Mouse (Mus musculus) embryonic facial prominence, embryonic 13.5 days (tissue): Measurements from ENCODE around the gene Spred1. TPM values are rescaled to one million over a fixed set of nuclear protein-coding genes. Genes with fewer than 3 reads are reported as not detected.
A peak's percentile ranks its signal among the peaks of the same experiment; 100 is the strongest.

Source experiments
- ATAC-seq: fragments of 200-750 bp; cut with Nextera tagmentation; 2 replicates; pipeline ENCODE4 v1.8.0; 2017; ENCODE audit warnings: low read depth; ENCODE audit not compliant: insufficient number of reproducible peaks, insufficient read depth, low FRiP score, low TSS enrichment
- H3K27ac ChIP-seq: fragments of 300-500 bp; sonication (generic); 2 replicates; pipeline ENCODE4 v1.5.1; 2015; ENCODE audit warnings: moderate library complexity, mild to moderate bottlenecking, inconsistent platforms
- H3K27me3 ChIP-seq: fragments of 300-500 bp; sonication (generic); 2 replicates; pipeline ENCODE4 v1.6.1; 2015; ENCODE audit warnings: mild to moderate bottlenecking, inconsistent platforms
- H3K36me3 ChIP-seq: fragments of 300-500 bp; sonication (generic); 2 replicates; pipeline ENCODE4 v1.6.1; 2015; ENCODE audit warnings: mild to moderate bottlenecking, inconsistent platforms
- H3K4me1 ChIP-seq: fragments of 300-500 bp; sonication (generic); 2 replicates; pipeline ENCODE4 v1.6.1; 2015; ENCODE audit warnings: inconsistent platforms
- H3K4me2 ChIP-seq: fragments of 300-500 bp; sonication (generic); 2 replicates; pipeline ENCODE4 v1.6.1; 2015; ENCODE audit warnings: moderate library complexity, mild to moderate bottlenecking, inconsistent platforms
- H3K4me3 ChIP-seq: fragments of 300-500 bp; sonication (generic); 2 replicates; pipeline ENCODE4 v1.5.1; 2015; ENCODE audit warnings: mild to moderate bottlenecking, inconsistent platforms
- H3K9ac ChIP-seq: fragments of 300-500 bp; sonication (generic); 2 replicates; pipeline ENCODE4 v1.6.1; 2015; ENCODE audit warnings: mild to moderate bottlenecking, inconsistent platforms
- H3K9me3 ChIP-seq: fragments of 300-500 bp; sonication (generic); 2 replicates; pipeline ENCODE4 v1.6.1; 2016; ENCODE audit warnings: inconsistent platforms
- WGBS: fragments of 180-500 bp; shearing (Covaris S2); methylation state at CpG from one replicate; pipeline ENCODE4 v1.1.7; 2015; ENCODE audit warnings: mixed read lengths; 5-methylcytosine and 5-hydroxymethylcytosine counted together
- polyA plus RNA-seq: library from polyadenylated mRNA; unstranded; fragments of >200 nt; fragmentation: Nextera tagmentation; extraction: Ambion mirVana; gene quantifications from 2 replicates; pipeline ENCODE4 v1.2.1, GENCODE M21; 2015

Spred1 gene
- polyA plus RNA-seq, 1 experiment from 2014 or later = 13.6 TPM

DNA sequence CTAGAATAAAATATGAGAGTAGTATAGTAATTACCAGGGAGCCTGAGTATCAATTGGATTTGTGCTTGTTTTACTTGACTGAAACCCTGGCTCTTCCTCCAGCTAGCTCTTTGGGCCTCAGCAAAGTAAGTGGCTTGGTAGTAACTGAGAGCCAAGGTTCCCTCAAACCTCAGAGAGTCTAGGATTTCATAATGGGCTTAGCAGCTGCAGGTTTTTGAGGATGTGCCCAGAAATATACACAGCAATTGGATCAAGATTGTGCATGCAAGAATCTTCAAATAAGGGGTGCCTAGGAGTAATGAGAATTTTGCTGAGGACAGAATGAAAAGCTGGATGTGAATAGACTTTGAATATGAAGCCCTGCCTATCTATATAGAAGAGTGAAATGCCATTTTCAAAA is 69.7 kb downstream of the Spred1 start:
- H3K4me2 ChIP-seq = no peak overlapping the region
- no peaks in the 10 kb centered on the region for H3K27me3 ChIP-seq
- H3K36me3 ChIP-seq = peaks cover 15% of the 10 kb centered on the region
- H3K4me3 ChIP-seq = no peak overlapping the region
- no peak overlapping the region for H3K9ac ChIP-seq
- H3K4me1 ChIP-seq = peaks cover 6% of the 10 kb centered on the region; the same call in 1 of the 2 replicates
- H3K27ac ChIP-seq = 0 out of 2 replicates have a peak overlapping the region, but pooled peaks have one; percentile 9
- ATAC-seq = no peak
- H3K9me3 ChIP-seq = no peaks in the 10 kb centered on the region

- Histone ChIP-seq H3K9ac (no peak overlapping the region), H3K4me2 (no peak overlapping the region), H3K9me3 (no peaks in the 10 kb centered on the region), H3K27ac (no peak overlapping the region), H3K4me1 (peaks cover 6% of the 10 kb centered on the region; the same call in 1 of the 2 replicates), H3K27me3 (no peaks in the 10 kb centered on the region), H3K4me3 (no peak overlapping the region), H3K36me3 (no peaks in the 10 kb centered on the region)
- no peak for ATAC-seq
Measured at GRCm38 (mm10) chr2:117194309-117194708, 73.1 kb downstream of the Spred1 start.

GRCm38 (mm10) chr2:117195151-117195550 is 74.0 kb downstream of the Spred1 start:
- Histone ChIP-seq H3K9ac (no peak overlapping the region), H3K36me3 (no peaks in the 10 kb centered on the region), H3K4me3 (no peak overlapping the region), H3K4me2 (no peak overlapping the region), H3K27ac (no peak overlapping the region), H3K4me1 (peaks cover 13% of the 10 kb centered on the region), H3K27me3 (no peaks in the 10 kb centered on the region), H3K9me3 (no peaks in the 10 kb centered on the region)
- no peak for ATAC-seq
- 48% methylated on average over 2 of the region's 2 CpGs for WGBS

GRCm38 (mm10) chr2:117195578-117195977 is 74.4 kb downstream of the Spred1 start:
- no peak overlapping the region for H3K4me2 ChIP-seq
- no peak overlapping the region for H3K9ac ChIP-seq
- H3K27me3 ChIP-seq = no peaks in the 10 kb centered on the region
- H3K4me3 ChIP-seq = no peak overlapping the region
- 58% methylated on average over 7 of the region's 7 CpGs for WGBS
- peaks cover 12% of the 10 kb centered on the region for H3K4me1 ChIP-seq
- H3K9me3 ChIP-seq = no peaks in the 10 kb centered on the region
- H3K27ac ChIP-seq = no peak overlapping the region
- no peak for ATAC-seq
- H3K36me3 ChIP-seq = no peaks in the 10 kb centered on the region

DNA sequence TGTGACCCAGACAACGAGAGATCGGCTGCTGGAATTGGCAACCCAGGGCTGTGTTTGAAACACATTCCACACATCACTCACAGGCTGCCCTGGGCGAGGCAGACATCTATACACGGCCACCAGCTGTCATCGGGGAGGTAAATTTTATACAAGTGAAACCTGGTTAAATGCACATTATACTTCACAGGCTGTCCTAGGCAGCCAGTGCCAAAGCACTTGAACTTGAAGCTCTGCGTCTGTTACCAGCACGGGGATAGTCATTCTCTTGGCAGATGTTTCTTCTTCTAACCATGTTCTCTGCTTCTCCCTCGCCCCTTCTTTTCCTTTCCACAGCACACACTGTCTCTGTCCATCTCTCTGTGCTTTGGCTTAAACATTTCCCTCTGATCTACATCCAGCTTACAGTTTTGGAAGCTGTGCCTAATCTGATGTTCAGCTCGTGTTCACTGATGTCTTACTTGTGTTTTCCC is 79.7 kb downstream of the Spred1 start:
- Histone ChIP-seq H3K36me3 (no peaks in the 10 kb centered on the region), H3K4me1 (peaks cover 14% of the 10 kb centered on the region), H3K4me2 (no peak overlapping the region), H3K27ac (no peak overlapping the region), H3K4me3 (no peak overlapping the region), H3K27me3 (no peaks in the 10 kb centered on the region), H3K9me3 (no peaks in the 10 kb centered on the region), H3K9ac (no peak overlapping the region)
- ATAC-seq = no peak
- WGBS = 37% methylated on average over 9 of the region's 9 CpGs

GRCm38 (mm10) chr2:117203350-117203749 is 82.2 kb downstream of the Spred1 start:
- Histone ChIP-seq H3K9me3 (no peaks in the 10 kb centered on the region), H3K27me3 (no peaks in the 10 kb centered on the region), H3K9ac (no peak overlapping the region), H3K4me3 (no peak overlapping the region), H3K36me3 (no peaks in the 10 kb centered on the region), H3K4me1 (peaks cover 14% of the 10 kb centered on the region), H3K4me2 (no peak overlapping the region), H3K27ac (no peak overlapping the region)
- WGBS = 76% methylated on average over 5 of the region's 5 CpGs
- ATAC-seq = no peak

DNA sequence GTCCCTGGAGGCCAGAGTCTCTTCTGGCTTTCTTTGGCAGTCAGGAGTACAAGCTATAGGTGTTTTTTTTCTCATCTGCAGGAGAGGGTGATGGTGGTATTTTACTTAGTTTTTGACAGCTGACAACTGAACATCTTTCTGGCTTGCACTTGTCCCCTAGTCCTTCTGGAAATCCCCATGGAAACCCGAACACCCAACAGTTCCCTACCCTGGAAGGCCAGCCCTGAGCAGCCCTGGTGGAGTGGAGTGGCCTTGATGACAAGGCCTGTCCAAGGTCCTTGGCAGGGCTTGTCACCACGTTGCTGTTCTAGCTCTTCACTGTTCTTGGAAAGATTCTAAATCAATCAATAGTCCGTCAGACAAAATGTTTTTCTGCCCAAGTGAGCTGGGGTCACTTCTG is 83.4 kb downstream of the Spred1 start:
- H3K9me3 ChIP-seq = no peaks in the 10 kb centered on the region
- no peaks in the 10 kb centered on the region for H3K27me3 ChIP-seq
- no peak for ATAC-seq
- no peak overlapping the region for H3K4me3 ChIP-seq
- no peaks in the 10 kb centered on the region for H3K36me3 ChIP-seq
- H3K4me1 ChIP-seq = peaks cover 19% of the 10 kb centered on the region
- H3K4me2 ChIP-seq = no peak overlapping the region
- WGBS = 84% methylated on average over 3 of the region's 3 CpGs
- H3K9ac ChIP-seq = no peak overlapping the region
- no peak overlapping the region for H3K27ac ChIP-seq

GRCm38 (mm10) chr2:117205066-117205465 is 83.9 kb downstream of the Spred1 start:
- Histone ChIP-seq H3K27ac (no peak overlapping the region), H3K9ac (no peak overlapping the region), H3K27me3 (no peaks in the 10 kb centered on the region), H3K4me1 (peaks cover 19% of the 10 kb centered on the region), H3K4me2 (no peak overlapping the region), H3K36me3 (no peaks in the 10 kb centered on the region), H3K4me3 (no peak overlapping the region), H3K9me3 (no peaks in the 10 kb centered on the region)
- 92% methylated on average over 6 of the region's 6 CpGs for WGBS
- ATAC-seq = no peak

DNA sequence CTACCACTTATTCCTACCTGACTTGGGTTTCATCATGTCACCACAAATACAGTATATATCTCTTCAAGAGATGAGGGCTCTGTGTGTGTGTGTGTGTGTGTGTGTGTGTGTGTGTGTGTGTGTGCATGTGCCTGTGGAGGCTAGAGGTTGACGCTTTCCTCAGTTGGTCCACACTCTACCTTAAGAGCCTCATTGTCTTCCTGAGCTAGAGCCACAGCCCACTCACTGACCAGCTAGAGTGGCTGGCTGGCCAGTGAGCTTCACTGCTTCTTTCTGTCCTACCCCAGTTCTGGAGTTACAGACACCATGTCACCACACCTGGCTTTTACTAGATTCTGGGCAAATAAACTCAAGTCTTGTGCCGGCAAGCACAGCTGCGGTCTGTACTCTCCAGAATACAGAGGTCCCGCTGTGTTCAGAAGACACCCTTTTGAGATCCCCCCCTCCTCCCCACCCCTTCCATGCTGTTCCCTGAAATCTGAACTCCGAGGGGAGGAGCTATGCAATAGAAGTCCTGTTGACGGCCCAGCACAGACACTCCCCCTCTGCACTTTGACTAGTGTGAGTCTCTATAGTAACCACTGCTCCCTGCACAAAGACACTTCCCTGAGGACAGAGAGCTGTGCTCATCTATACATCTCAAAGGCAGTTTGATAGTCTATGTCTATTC is 89.4 kb downstream of the Spred1 start:
- Histone ChIP-seq H3K27me3 (no peaks in the 10 kb centered on the region), H3K9ac (no peak overlapping the region), H3K4me3 (0 out of 2 replicates have a peak overlapping the region, but pooled peaks have one; percentile 3), H3K36me3 (no peaks in the 10 kb centered on the region), H3K4me1 (peaks cover 27% of the 10 kb centered on the region), H3K27ac (peak overlapping the region; percentile 60), H3K4me2 (peak overlapping the region; percentile 52), H3K9me3 (no peaks in the 10 kb centered on the region)
- WGBS = 5% methylated on average over 6 of the region's 6 CpGs
- peak; percentile 94 for ATAC-seq

GRCm38 (mm10) chr2:117216152-117216551 is 95.0 kb downstream of the Spred1 start:
- no peaks in the 10 kb centered on the region for H3K27me3 ChIP-seq
- WGBS = 64% methylated on average over 2 of the region's 2 CpGs
- no peak for ATAC-seq

DNA sequence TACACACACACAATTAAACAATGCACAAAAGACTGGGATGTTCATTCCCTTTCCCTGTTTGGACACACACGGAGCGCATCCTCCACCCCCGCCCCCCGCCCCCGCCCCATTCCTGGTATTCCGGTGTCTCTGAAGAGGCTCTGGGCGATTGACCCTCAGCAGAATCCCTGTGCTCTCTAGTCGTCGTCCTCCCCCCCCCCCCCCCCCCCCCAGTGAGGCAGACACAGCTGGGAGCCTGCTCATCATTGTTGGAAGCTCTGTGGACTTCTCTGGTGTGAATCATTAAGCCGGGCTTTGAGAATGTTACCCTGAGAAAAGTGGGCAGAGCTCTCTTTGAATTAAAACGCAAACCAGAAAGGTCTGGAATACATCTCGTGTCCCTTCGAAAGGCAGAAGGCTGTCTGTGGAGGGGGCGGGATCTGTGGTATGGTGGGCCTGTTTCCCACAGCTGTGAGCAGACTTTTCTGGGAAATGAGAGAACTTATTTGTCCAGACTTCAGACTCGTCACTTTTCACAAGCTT is 96.6 kb downstream of the Spred1 start:
- no peaks in the 10 kb centered on the region for H3K27me3 ChIP-seq
- 6% methylated on average over 13 of the region's 15 CpGs for WGBS
- no peak overlapping the region for H3K4me3 ChIP-seq
- peak; percentile 74 for ATAC-seq
- H3K4me2 ChIP-seq = peak overlapping the region; percentile 48
- H3K9ac ChIP-seq = no peak overlapping the region
- H3K4me1 ChIP-seq = peaks cover 30% of the 10 kb centered on the region
- peak overlapping the region; percentile 86 for H3K27ac ChIP-seq
- H3K36me3 ChIP-seq = no peaks in the 10 kb centered on the region
- H3K9me3 ChIP-seq = no peaks in the 10 kb centered on the region

More at GRCm38 (mm10) chr2:117216152-117216551, 95.0 kb downstream of the Spred1 start:
- Histone ChIP-seq H3K9me3 (no peaks in the 10 kb centered on the region), H3K4me2 (no peak overlapping the region), H3K36me3 (no peaks in the 10 kb centered on the region), H3K4me1 (peaks cover 21% of the 10 kb centered on the region), H3K4me3 (no peak overlapping the region), H3K27ac (no peak overlapping the region), H3K9ac (no peak overlapping the region)

- Histone ChIP-seq H3K36me3 (no peaks in the 10 kb centered on the region), H3K27me3 (no peaks in the 10 kb centered on the region), H3K9me3 (no peaks in the 10 kb centered on the region), H3K4me3 (no peak overlapping the region), H3K9ac (no peak overlapping the region), H3K4me1 (peaks cover 29% of the 10 kb centered on the region), H3K27ac (no peak overlapping the region), H3K4me2 (no peak overlapping the region)
- ATAC-seq = no peak
- 95% methylated on average over 4 of the region's 4 CpGs for WGBS
Measured at GRCm38 (mm10) chr2:117219536-117219935, 98.4 kb downstream of the Spred1 start.
